Mouse (Mus musculus) heart, adult 9 months (tissue): ENCODE results near the gene 1700057G04Rik.
"Not testable (repeated sequence)": the region's sequence is repeated elsewhere in the genome, so short reads cannot be mapped to it uniquely, and the experiment has no call there.

Experiments used
- DNase-seq, 2 experiments: peaks; one replicate each; pipeline ENCODE4 v3.0.0; 2022; ENCODE audit warnings: low spot score in 2 of 2

The 1700057G04Rik gene

GRCm38 (mm10) chr9:92305075-92305474 is 4.1 kb upstream of the 1700057G04Rik start:
- DNase-seq = no peak

- DNase-seq = no peak
Measured at GRCm38 (mm10) chr9:92305620-92306220, 3.5 kb upstream of the 1700057G04Rik start.

GRCm38 (mm10) chr9:92316791-92317190 is 7.6 kb downstream of the 1700057G04Rik start:
- DNase-seq = no peak

GRCm38 (mm10) chr9:92325936-92326335 is 16.8 kb downstream of the 1700057G04Rik start:
- DNase-seq = not testable (repeated sequence)

- no peak for DNase-seq
Measured at GRCm38 (mm10) chr9:92326813-92327212, 17.6 kb downstream of the 1700057G04Rik start.

- no peak for DNase-seq
Measured at GRCm38 (mm10) chr9:92331383-92331782, 22.2 kb downstream of the 1700057G04Rik start.

GRCm38 (mm10) chr9:92334845-92335244 is 25.7 kb downstream of the 1700057G04Rik start:
- DNase-seq = no peak

- DNase-seq = no peak
Measured at GRCm38 (mm10) chr9:92335277-92335818, 26.2 kb downstream of the 1700057G04Rik start.

- no peak for DNase-seq
Measured at GRCm38 (mm10) chr9:92337063-92337462, 27.9 kb downstream of the 1700057G04Rik start.

GRCm38 (mm10) chr9:92337661-92338060 is 28.5 kb downstream of the 1700057G04Rik start:
- peak; percentile 27 to 66 for DNase-seq

- DNase-seq = no peak
Measured at GRCm38 (mm10) chr9:92338954-92339353, 29.8 kb downstream of the 1700057G04Rik start.

GRCm38 (mm10) chr9:92351924-92352323 is 42.7 kb downstream of the 1700057G04Rik start:
- DNase-seq = no peak

- DNase-seq = peak; percentile 14
Measured at GRCm38 (mm10) chr9:92353306-92353705, 44.1 kb downstream of the 1700057G04Rik start.

- no peak for DNase-seq
Measured at GRCm38 (mm10) chr9:92360691-92361310, 51.6 kb downstream of the 1700057G04Rik start.

GRCm38 (mm10) chr9:92363478-92363877 is 54.3 kb downstream of the 1700057G04Rik start:
- no peak for DNase-seq

GRCm38 (mm10) chr9:92368920-92369319 is 59.7 kb downstream of the 1700057G04Rik start:
- no peak for DNase-seq

- no peak for DNase-seq
Measured at GRCm38 (mm10) chr9:92373896-92374295, 64.7 kb downstream of the 1700057G04Rik start.

GRCm38 (mm10) chr9:92374705-92375199 is 65.6 kb downstream of the 1700057G04Rik start:
- DNase-seq = peak; percentile 38 to 50

GRCm38 (mm10) chr9:92375378-92375777 is 66.2 kb downstream of the 1700057G04Rik start:
- DNase-seq = peak; percentile 8 to 9

- DNase-seq = peak; percentile 34 to 55
Measured at GRCm38 (mm10) chr9:92377967-92378366, 68.8 kb downstream of the 1700057G04Rik start.

GRCm38 (mm10) chr9:92379240-92379639 is 70.1 kb downstream of the 1700057G04Rik start:
- no peak for DNase-seq

GRCm38 (mm10) chr9:92383415-92383814 is 74.2 kb downstream of the 1700057G04Rik start:
- no peak for DNase-seq

- DNase-seq = no peak
Measured at GRCm38 (mm10) chr9:92384401-92384800, 75.2 kb downstream of the 1700057G04Rik start.
